Mouse (Mus musculus) fat pad, adult 2 months (tissue): ENCODE results near the gene Prmt3.

Experiments
- DNase-seq: peaks from one replicate; pipeline ENCODE4 v3.0.0-alpha.2; 2011; ENCODE audit warnings: low read depth, low spot score; ENCODE audit errors: extremely low read depth

The Prmt3 gene

DNA sequence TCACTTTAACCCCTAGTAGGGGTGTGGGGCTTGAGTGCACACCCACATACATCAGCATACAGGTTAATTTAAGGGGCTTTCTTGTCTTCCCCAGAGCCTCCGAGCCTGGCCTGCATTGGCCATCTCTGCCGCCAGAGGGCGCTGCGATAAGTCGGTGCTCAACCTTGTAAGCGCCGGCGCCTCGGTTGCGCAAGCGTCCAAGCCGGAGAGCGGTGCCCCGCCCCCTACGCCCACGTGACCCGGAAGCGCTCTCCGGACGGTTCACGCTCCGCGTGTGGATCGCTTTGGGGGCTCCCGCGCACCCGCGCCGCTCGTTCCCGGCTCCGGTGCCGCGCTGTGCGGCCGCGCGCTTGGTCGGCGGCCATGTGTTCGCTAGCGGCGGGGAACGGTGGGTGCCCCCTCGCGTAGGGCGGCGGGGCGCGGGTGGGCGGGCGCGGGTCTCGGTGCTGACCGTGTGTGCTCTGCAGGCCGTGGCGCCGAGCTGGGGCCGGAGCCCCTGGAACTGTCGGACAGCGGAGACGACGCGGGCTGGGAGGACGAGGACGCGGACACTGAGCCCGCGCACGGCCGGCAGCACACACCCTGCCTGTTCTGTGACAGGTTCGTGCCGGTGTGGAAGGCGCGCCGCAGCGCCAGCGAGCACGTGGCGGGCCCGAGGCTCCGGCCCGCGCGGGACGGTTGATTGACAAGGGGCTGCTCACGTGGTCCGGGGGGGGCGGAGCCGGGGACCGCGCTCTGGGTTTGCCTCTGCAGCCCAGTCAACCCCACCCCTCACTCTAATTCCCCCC lies at the start of gene Prmt3:
Gene Prmt3 (plus strand): TSS at position 233 of the 788 bp plus-strand sequence.
- DNase-seq = no peak

DNA sequence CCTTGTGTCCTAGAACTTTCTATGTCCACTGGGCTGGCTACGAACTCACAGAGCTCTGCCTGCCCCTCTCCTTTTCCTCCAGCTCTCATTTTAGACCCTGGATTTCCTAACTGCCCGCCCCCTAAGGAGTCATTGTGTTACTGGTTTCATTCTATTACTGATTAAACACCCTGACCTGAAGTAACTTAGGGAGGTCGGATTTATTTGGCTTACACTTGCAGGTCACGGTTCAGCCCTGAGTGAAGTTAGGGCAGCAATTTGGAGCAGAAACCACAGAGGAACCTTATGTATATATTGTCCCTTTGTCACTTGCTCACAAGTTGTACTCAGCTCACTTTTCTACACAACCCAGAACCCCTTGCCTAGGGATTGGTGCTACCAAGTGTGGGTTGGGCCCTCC lies 43.8 kb upstream of the Prmt3 start:
- no peak for DNase-seq

DNA sequence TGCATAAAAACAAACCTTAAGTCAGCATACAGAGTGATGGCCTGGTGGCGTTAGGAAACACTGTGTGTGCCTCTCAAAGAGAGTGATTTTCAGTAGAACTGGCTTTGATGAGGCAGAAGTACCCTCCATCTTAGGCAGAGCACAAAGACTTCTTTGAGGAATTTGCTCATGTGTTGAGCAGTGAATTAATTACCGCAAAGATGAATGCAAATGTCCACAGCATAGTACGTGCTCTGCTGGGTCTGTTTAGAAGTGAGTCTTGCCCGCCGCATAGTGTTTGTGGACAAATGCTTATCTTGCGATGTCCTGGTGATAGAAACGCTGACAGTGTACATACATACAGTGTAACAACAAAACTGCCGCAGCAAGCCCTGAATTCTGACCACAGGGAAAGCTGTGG lies 38.7 kb upstream of the Prmt3 start:
- no peak for DNase-seq

DNA sequence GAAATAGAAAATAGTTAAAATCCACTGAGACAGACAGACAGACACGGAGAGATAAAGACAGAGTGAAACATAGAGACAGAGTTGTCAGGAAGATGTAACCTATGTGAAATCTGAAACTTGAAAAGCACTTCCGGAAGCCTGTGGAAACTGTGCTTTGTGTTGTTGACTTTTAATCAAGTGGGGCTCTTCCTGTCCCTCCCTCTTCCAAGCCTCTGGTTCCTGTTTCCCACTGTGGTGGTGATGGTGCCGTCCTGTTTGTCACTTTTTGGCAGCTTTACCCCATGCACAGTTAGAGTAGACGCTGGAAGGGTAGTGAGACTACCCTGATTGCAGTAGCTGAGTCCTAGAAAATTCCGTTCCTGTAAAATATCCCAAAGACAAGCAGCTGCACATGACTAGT lies 36.7 kb upstream of the Prmt3 start:
- DNase-seq = no peak

DNA sequence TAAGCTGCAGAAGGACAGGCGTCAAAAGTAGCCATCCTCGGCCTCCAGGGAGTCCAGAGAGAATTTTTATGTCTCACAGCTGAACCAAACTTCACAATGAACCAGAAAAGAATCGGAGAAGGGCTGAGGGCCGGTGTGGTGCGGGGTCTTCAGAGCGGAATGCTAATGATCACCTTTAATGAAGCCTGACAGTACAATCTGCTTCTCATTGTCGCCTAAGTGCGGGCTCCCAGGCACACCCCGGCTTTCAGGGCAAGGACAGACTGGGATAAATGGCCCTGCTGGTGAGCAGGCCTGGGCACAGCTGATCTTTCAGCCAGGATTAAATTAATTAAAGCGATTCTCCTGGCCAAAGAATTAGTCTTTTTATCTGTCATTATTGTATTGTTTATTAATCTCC lies 36.2 kb upstream of the Prmt3 start:
- no peak for DNase-seq

DNA sequence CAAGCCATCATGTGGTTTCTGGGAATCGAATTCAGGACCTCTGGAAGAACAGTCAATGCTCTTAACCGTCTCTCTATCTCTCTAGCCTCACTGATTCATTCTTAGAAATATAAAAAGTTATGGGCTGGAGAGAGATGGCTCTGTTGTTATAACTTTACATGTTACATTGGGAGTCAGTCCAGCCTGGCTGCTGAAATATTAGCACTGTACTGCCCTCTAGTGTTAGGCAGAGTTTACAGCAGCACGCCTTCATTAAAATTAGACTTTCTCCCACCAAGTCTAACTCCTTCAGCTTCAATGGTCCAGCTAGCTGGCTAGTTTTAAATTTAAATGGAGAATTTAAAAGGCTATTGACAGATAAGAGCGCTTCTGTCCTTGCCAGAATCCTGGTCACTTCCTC lies 27.0 kb upstream of the Prmt3 start:
- DNase-seq = no peak

DNA sequence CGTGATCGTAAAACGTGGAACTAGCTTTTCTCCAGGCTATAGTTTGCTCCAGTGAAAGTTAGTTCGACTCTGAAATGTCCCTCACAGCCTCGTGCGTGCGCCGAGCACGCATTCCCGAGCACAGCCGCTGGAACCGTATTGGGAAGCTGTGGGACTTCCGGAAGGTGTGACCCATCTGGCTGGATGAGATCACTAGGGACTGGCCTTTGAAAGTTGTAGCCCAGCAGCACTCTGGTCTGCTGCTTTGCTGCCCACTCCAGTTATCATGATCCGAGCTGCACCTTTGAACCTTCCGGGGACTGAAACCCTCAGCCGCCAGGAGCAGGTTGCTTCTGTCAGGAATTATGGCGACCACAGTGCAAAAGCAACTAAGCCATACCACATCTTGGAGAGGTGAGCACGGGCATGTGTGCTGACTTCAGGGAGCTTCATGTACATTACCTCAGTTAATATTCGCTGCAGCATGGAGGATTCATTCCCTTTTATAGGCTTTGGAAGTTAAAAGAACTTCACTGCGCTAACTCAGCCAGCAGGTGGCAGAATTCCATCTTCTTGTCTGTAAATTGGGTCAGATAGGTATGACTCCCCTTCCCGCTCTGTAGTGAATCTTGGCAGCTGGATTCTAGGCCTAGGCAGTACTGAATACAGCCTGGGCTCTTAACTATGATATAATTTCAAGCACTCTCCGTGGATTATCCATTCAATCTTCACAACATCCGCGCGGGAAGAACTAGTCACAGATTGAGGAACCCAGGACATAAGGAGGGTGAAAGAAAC lies 25.2 kb upstream of the Prmt3 start:
- DNase-seq = peak; percentile 5

DNA sequence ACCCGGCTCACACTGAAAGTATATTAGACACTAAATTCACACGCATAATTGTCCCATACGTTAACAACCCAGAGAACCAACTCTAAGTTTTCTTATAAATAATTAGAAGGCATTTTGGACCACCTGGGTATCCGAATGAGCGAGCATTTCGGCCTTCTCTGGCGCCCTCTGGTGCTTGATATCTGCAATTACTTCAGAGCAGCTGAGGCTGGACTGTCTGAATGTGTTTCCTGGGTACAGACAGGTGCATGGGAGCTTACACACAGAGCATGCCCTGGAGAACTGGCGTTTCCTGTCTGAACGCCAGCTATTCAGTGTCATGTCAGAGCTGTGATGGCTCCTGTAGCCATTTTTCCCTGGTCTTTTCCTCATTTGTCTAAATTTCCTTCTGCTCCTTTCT lies 23.4 kb upstream of the Prmt3 start:
- no peak for DNase-seq

DNA sequence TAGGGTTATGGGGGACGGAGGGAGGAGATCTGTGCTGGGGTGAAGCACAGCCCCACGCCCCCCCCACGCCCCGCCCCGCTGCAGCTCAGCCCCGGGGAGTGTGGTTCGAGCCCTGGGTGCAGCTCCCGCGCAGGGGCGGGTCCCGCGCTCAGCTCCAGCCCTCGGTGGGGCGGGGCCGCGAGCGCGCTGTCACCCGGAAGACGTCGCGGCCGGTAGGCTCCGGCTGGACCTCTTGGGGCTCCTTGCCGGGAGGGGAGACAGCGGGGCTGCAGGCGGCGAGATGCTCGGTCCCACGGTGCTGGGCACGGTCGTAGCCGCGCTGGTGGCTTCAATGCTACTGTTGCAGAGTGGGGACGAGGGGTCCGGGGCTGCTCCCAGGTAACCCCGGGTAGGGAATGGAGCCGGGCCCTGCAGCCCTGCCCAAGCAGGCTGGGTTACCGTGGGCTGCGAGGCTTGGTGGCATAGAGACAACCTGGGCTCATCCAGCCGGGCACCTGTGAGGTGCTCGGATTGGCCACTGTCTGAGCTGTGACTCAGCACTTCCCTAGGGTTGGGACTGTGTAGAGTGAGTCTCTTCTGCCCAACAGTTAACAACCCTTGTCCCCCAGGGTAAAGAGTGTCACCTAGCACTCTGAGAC lies 19.1 kb upstream of the Prmt3 start, which contains the start of gene Htatip2:
Gene Htatip2 (plus strand): TSS at position 182 of the 638 bp plus-strand sequence.
- no peak for DNase-seq

DNA sequence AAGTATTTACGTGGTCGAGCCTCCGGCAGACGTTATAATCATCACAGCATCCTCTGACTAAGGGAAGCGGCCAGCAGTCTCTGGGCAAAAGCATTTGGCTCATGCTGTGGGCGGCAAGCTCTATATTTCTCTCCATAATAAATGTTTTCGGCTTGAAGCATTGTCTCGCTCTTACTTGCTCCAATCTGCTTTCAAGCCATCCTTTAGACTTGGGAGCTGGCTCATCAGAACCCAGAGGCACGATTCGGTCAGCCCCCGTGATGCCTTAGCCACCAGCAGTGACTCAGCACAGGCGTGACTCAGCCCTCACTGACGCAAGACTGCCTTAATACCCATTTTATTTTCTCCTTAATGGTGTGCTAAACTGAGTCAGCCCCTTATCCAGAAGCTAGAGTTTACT lies 15.5 kb upstream of the Prmt3 start:
- DNase-seq = no peak

DNA sequence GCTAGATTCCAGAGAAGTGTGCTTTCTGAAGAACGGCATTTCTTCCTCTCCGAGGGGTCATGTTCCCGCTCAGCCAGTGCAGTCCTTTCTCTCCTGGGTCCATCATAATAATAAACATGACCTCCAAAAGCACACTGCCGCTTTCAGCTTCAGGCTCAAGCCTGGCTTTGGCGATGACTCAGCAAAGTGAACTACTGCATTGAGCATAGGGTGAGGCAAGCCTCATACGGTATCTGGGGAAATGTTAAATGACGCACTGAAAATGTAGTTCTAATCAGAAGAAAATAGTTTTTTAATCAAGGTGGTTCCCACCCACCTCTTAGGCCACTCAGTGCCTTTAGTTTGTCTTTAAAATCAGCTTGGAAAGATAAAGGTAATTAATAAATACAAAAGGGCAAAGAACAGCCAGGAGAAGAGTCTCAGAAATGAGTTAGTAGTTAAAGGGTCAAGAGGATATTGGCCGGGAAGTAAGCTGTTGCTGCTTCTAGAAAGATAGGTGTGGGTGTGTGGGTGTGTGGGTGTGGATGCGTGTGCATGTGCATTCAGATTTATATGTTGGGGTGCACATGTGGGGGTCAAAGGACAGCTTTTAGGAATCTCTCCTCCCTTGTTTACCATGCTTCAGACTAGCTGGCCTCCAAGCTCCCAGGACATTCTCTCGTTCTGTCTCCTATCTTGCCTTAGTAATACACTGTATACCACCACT lies 14.0 kb upstream of the Prmt3 start:
- DNase-seq = no peak

DNA sequence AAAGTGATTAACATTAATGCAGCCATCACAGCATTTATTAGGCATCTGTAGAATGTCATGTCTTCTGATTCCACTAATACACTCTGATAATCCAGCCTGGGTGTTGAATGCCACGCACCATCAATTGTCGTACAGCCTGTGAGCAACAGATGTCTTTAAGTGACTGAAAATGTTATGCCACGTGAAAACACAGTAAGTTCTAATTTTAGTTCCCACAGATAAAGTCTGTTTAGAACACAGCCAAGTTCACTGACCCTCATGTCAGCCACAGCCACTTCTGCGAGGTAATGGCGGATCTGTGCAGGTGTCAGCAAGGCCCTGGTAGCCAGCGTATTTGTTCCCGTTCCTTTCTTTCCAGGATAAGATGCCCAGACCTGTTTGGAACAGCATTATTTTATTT lies 12.0 kb upstream of the Prmt3 start:
- no peak for DNase-seq

DNA sequence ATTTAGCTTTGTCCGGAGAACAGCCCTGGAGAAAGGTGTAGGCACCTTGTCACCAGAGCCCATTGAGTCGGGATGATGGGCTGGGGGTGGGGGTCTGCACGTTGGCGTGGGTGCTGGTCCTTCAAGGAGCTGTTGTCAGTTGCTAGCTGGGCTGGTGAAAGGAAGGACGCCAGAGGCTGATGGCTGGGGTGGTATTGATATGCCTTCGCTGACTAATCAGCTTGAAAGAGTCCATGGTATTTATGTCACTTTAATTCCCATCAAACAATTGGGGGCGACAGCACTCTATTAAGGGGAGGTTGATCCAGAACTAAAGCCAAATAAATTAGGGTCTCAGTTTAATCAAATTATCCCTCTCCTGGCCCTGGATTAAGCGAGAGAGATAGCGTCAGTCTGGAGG lies 9.6 kb upstream of the Prmt3 start:
- no peak for DNase-seq

DNA sequence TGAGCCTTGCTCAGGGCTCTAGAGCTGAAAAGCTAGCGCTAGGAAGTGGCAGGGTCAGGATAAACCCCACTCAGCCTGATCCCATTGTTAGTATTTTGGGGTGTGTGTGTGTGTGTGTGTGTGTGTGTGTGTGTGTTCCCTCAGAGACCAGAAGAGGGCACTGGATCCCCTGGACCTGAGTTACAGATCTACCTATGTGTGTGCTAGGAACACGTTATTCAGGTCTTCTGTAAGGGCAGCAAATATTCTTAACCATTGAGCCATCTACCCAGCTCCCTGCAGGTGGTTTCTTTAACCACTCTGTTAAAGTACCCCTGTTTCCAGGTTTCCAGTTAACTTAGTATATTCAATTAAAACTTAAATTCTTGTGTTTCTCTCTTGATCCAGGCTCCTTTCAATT lies 3.8 kb upstream of the Prmt3 start:
- DNase-seq = no peak

DNA sequence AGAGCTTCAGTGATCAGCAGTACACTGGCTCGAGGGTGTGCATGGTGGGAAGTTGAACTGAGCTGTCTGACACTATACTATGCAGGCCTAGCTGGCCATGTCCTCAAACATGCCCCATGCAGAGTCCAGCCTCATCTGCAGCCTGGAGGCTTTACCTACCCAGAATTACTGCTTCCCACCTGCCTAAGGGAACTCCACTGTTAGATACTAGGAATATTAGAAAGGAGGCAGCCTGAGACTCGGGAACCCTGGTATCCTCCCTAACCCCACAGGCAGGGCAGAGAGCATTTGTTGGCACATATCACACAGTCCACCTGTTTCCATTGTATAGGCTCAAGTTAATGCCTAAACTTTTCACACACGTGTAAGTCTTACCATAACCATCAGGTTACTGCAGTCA lies 561 bp upstream of the Prmt3 start:
- DNase-seq = no peak

DNA sequence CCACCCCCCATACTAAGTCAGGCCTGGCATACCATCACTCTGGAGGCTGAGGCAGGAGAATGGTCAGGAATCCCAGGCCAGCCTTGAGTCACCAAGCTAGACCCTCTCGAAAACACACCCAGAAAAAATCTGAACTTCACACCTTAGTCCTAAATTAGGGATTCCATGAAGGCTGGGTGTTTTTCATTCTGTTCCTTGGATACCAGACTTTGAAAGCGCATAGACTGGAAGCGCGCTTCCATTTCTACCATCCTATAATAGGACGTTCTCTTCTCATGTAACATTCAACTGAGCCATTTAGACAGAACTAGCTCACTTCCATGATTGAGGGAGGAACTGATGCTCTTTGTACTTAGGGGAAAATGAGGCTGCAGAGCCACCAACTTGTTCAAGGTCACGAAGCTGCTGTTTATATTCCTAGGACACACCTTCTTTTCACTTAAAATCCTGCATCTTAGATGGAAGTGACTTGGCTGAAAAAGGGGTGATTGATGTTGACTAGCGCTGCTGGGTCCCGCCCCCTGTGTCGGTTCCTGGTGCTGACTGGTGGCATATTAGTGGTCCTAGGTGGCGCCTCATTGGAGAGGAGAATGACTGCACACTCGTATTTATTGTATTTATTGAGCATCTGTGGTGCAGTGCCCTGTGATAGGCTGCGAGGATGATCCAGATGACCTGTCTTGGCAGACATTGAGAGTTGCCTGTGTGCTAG lies 914 bp downstream of the Prmt3 start:
- no peak for DNase-seq

DNA sequence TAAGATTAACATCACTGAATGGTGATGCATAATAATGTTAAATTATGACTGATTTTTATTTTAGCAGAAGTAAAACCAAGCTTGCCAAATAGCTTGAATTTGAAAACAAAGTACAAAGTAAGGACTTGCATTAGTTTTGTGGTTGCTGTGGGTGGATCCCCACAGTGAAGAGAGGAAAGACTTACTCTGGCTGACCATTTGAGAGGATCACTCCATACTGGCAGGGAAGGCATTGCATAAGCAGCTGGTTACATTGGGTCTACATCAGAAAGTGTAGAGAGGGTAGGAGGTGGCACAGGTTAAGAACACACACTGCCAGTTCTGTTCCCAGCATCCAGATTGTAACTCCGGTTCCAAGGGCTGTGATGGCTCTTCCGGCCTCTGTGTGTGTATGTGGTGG lies 4.9 kb downstream of the Prmt3 start:
- no peak for DNase-seq

DNA sequence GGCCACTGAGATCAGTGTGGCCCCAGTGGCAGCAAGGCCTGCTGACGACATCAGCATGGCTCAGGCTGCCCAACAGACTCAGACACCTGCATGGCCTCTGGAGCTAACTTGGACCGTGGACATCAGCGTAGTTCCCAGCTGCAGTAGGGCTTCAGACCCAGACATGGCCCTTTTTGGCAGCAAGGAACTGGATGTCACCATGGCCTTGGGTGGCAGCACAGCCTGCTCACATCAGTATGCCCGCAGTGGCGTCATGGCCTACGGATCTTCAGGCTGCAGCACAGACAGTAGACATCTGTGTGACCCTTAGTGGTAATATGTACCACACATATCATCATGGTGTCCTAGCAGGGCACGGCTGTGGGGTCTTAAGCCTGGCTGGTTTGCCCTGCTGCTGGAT lies 7.0 kb downstream of the Prmt3 start:
- DNase-seq = no peak

DNA sequence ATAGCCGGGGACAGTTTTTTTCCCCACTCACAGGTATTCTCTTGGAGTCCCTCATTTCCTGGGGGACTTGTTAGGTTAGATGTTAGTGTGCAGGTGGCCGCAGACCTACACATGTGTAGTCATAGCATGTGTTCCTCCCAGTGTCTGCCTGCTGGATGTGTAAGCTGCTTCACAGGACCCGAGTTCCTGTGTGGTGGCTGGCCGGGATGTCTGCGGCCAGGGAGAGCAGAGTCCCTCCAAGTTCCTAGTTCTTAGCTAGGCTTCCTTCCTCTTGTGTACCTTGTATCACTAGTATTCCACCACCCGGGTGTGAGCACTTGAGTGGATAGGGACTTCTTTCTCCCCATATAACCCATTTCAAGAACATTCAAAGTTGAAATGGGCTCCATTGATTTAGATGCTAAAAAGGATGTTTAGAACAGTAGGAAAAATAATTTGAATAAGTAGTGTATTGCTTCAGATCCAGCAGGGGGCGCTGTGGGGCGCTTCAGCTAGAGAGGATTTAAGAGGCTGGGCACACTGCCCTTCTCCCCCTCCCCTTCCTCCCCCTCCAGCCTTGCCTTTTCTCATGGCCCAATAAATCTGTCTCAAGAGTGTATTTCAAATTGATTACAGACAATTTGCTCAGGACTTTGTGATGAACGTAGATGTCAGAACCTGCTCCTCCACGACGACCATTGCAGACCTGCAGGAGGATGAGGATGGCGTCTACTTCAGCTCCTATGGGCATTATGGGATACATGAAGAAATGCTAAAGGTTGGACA lies 8.7 kb downstream of the Prmt3 start:
- DNase-seq = no peak

DNA sequence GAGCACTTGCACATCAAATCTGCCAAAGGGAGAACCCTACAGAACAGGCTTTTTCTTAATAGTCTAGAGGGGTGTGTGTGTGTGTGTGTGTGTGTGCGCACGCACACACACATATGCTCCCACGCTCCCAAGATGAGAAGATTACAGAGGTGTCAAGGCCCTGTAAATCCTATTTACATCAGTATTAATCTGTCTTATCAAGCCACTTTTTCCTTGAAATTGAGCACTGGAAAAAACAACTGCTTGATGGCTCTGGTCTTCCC lies 9.2 kb downstream of the Prmt3 start:
- DNase-seq = no peak
